Mouse (Mus musculus): ENCODE measurements around the gene Zc3h8. TPM values are rescaled to one million over a fixed set of nuclear protein-coding genes. Genes with fewer than 3 reads are reported as not detected.
A peak's percentile ranks its signal among the peaks of the same experiment; 100 is the strongest.

Gene Zc3h8
- polyA plus RNA-seq, 1 experiment: 2.5 TPM

DNA sequence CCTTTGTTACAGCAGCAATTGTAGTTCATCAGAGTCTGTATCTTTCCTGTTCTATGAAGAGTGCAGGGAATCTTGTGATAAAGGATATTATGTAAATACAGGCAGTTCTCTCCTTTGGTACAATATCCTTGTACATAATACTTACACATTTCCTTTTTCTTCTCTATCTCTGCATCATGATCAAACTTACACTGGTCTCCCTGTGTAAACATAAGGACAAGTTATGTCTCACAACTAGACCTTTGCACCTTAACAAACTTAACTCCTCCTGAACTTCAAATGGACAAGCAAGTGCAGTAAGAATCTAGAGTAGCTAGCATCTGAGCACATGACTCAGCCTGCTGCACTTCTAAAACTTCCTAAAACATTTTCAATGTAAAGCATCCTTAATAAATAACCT, 13.2 kb downstream of the Zc3h8 start:
- no peaks in the 10 kb centered on the region for H3K27me3 ChIP-seq (replicated peaks; ENCODE audit: control insufficient read depth, insufficient read depth, low read length)
- H3K4me3 ChIP-seq (ENCODE audit: insufficient read depth, low read depth, low read length): no peak overlapping the region
- no peak for DNase-seq
- TF ChIP-seq POLR2A (IDR thresholded peaks at IDR 0.05; ENCODE audit: low read depth, low read length) (no peak), CTCF (conservative IDR thresholded peaks at IDR 0.05; ENCODE audit: insufficient read depth, insufficient read length, low read depth, low read length) (no peak)
- H3K36me3 ChIP-seq (ENCODE audit: control insufficient read depth, insufficient read depth, low read length): peaks cover 3% of the 10 kb centered on the region; the same call in 1 of the 2 replicates
- H3K27ac ChIP-seq (ENCODE audit: insufficient read depth, low read depth, low read length): no peak overlapping the region
- no peaks in the 10 kb centered on the region for H3K4me1 ChIP-seq (ENCODE audit: control insufficient read depth, insufficient read depth, low read length)

DNA sequence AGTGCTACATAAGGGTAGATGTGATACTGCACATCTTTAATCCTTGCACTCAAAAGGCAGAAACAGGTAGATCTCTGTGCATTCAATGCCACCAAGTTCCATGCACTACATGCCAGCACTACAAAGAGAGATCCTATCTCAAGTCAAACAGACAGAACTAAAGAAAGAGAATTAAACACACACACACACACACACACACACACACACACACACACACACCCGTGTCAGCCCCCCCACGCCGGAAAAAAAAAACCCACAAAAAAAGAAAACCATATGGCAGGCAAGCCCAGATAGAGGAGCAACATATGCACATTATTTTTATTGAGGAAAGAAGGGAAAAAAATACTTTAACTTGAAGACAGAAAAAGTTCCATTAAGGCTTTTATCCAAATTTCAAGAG, 15.4 kb downstream of the Zc3h8 start:
- Histone ChIP-seq H3K27ac (ENCODE audit: insufficient read depth, low read depth, low read length) (no peak overlapping the region), H3K27me3 (replicated peaks; ENCODE audit: control insufficient read depth, insufficient read depth, low read length) (no peaks in the 10 kb centered on the region), H3K36me3 (ENCODE audit: control insufficient read depth, insufficient read depth, low read length) (no peaks in the 10 kb centered on the region; the same call in 1 of the 2 replicates), H3K4me1 (ENCODE audit: control insufficient read depth, insufficient read depth, low read length) (no peaks in the 10 kb centered on the region), H3K4me3 (ENCODE audit: insufficient read depth, low read depth, low read length) (no peak overlapping the region)
- 65% methylated on average over 3 of the region's 3 CpGs for WGBS
- no peak for TF ChIP-seq CTCF (conservative IDR thresholded peaks at IDR 0.05; ENCODE audit: insufficient read depth, insufficient read length, low read depth, low read length)
- no peak for TF ChIP-seq POLR2A (IDR thresholded peaks at IDR 0.05; ENCODE audit: low read depth, low read length)
- DNase-seq: no peak

DNA sequence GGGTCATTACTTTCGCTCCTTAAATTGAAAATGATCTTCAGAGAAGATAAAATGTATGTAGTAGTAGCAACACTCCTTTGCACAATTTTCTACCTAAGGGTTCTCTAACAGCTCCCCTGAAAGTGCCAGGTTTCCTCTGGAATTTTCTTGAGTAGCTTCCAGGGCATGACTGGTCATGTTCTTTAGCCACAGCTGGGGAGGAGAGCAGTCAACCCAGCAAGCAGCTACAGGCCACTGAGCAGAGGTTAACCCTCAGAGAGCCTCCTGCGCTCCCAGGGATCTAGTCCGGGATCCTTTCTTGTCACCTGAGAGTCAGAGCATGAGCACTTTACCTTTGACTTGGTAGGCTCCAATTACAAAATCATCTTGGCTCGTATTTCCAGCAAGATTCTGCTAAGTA, 19.1 kb downstream of the Zc3h8 start:
- no peak overlapping the region for H3K4me3 ChIP-seq (ENCODE audit: insufficient read depth, low read depth, low read length)
- H3K4me1 ChIP-seq (ENCODE audit: control insufficient read depth, insufficient read depth, low read length): 0 out of 2 replicates have a peak, but pooled peaks cover 6% of the 10 kb centered on the region
- H3K27me3 ChIP-seq (replicated peaks; ENCODE audit: control insufficient read depth, insufficient read depth, low read length): no peaks in the 10 kb centered on the region
- no peaks in the 10 kb centered on the region; the same call in 1 of the 2 replicates for H3K36me3 ChIP-seq (ENCODE audit: control insufficient read depth, insufficient read depth, low read length)
- H3K27ac ChIP-seq (ENCODE audit: insufficient read depth, low read depth, low read length): no peak overlapping the region
- DNase-seq: peak; percentile 44
- TF ChIP-seq CTCF (conservative IDR thresholded peaks at IDR 0.05; ENCODE audit: insufficient read depth, insufficient read length, low read depth, low read length) (no peak), POLR2A (IDR thresholded peaks at IDR 0.05; ENCODE audit: low read depth, low read length) (no peak)
- WGBS: 62% methylated on average over 4 of the region's 4 CpGs

DNA sequence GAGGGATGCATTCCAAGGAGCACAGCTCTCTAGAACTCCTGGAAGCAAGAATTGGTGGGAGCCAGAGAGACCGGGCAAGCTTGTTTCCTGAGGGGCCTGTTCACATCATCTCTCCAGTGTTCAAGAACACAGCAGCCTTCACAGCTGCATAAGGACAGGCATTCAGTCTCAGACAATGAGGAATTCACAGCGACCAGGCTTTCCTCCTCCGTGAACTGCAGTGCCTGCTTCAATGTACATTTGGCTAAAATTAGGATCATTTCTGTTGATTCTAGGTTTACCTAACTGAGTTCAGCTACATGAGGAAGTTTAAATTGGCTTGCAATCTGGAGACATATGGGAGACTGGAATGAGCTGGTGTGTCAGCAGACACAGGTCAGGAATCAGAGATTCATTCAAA, 27.3 kb downstream of the Zc3h8 start:
- TF ChIP-seq CTCF (conservative IDR thresholded peaks at IDR 0.05; ENCODE audit: insufficient read depth, insufficient read length, low read depth, low read length): no peak
- TF ChIP-seq POLR2A (IDR thresholded peaks at IDR 0.05; ENCODE audit: low read depth, low read length): no peak
- 87% methylated on average over 3 of the region's 3 CpGs for WGBS
- Histone ChIP-seq H3K4me3 (ENCODE audit: insufficient read depth, low read depth, low read length) (no peak overlapping the region), H3K36me3 (ENCODE audit: control insufficient read depth, insufficient read depth, low read length) (no peaks in the 10 kb centered on the region), H3K27ac (ENCODE audit: insufficient read depth, low read depth, low read length) (no peak overlapping the region), H3K27me3 (replicated peaks; ENCODE audit: control insufficient read depth, insufficient read depth, low read length) (no peaks in the 10 kb centered on the region), H3K4me1 (ENCODE audit: control insufficient read depth, insufficient read depth, low read length) (no peaks in the 10 kb centered on the region)
- no peak for DNase-seq

DNA sequence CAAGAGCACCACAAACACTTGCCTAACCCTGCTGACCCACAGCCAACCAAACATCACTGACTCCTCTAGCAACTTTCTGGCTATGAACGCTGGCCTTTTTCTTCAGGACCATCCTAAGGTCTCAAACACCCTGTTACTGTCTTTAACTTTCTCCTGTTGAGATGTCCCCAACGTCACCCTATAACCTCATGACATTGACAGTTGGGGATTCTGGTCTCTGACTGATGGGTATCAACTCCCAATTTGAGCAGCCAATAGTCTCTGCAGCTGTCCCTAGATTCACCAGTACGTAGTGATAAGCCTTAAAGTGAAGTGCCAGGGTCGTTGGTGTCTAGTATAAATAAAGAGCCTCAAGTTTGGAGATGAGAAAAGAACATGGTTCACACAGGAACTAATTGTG, 28.9 kb downstream of the Zc3h8 start:
- no peak for TF ChIP-seq CTCF (conservative IDR thresholded peaks at IDR 0.05; ENCODE audit: insufficient read depth, insufficient read length, low read depth, low read length)
- TF ChIP-seq POLR2A (IDR thresholded peaks at IDR 0.05; ENCODE audit: low read depth, low read length): no peak
- DNase-seq: no peak
- Histone ChIP-seq H3K4me3 (ENCODE audit: insufficient read depth, low read depth, low read length) (no peak overlapping the region), H3K36me3 (ENCODE audit: control insufficient read depth, insufficient read depth, low read length) (no peaks in the 10 kb centered on the region), H3K4me1 (ENCODE audit: control insufficient read depth, insufficient read depth, low read length) (no peaks in the 10 kb centered on the region), H3K27me3 (replicated peaks; ENCODE audit: control insufficient read depth, insufficient read depth, low read length) (no peaks in the 10 kb centered on the region), H3K27ac (ENCODE audit: insufficient read depth, low read depth, low read length) (no peak overlapping the region)
- 87% methylated on average over 4 of the region's 4 CpGs for WGBS

DNA sequence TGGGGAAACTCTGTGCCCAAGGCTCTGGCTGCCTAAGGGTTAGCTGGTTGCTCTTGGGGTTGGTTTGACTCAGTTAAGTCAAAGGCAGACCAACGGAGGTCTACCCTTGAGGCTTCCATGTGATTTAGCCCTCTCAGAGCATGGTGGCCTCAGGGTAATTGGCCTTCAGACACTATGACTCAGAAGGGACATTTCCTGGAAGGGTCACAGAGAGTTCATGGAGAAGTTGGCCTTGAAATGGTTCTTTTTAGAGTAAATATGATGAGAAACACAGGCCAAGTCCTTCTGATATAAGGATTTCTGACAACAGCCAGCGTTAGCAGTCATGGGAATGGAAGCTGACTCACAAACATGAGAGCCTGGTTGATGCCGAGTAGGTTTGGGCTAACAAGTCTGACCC, 40.2 kb downstream of the Zc3h8 start:
- H3K27me3 ChIP-seq (replicated peaks; ENCODE audit: control insufficient read depth, insufficient read depth, low read length): no peaks in the 10 kb centered on the region
- WGBS: 74% methylated on average over 3 of the region's 3 CpGs
- no peak overlapping the region for H3K27ac ChIP-seq (ENCODE audit: insufficient read depth, low read depth, low read length)
- TF ChIP-seq POLR2A (IDR thresholded peaks at IDR 0.05; ENCODE audit: low read depth, low read length) (no peak), CTCF (conservative IDR thresholded peaks at IDR 0.05; ENCODE audit: insufficient read depth, insufficient read length, low read depth, low read length) (no peak)
- H3K4me1 ChIP-seq (ENCODE audit: control insufficient read depth, insufficient read depth, low read length): no peaks in the 10 kb centered on the region
- no peak overlapping the region for H3K4me3 ChIP-seq (ENCODE audit: insufficient read depth, low read depth, low read length)
- H3K36me3 ChIP-seq (ENCODE audit: control insufficient read depth, insufficient read depth, low read length): no peaks in the 10 kb centered on the region
- peak; percentile 15 for DNase-seq

DNA sequence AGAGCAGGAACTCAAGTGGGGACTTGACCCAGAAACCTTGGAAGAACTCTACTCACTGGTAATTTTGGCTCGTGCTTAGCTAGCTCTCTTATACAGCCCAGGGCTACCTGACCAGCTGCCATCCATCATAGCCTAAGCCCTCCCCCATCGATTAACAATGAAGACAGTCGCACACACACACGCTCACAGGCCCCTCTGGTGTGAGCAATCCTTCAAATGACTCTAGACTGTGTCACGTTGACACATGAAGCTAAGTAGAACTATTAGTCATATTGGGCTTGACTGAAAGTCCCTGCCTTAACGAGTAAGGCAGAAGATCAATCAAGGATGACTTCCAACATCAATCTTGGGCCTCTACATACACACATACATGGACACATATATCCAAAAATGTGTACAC, 41.0 kb downstream of the Zc3h8 start:
- no peaks in the 10 kb centered on the region for H3K36me3 ChIP-seq (ENCODE audit: control insufficient read depth, insufficient read depth, low read length)
- WGBS: 79% methylated on average over 6 of the region's 6 CpGs
- TF ChIP-seq CTCF (conservative IDR thresholded peaks at IDR 0.05; ENCODE audit: insufficient read depth, insufficient read length, low read depth, low read length): no peak
- no peaks in the 10 kb centered on the region for H3K4me1 ChIP-seq (ENCODE audit: control insufficient read depth, insufficient read depth, low read length)
- no peak overlapping the region for H3K4me3 ChIP-seq (ENCODE audit: insufficient read depth, low read depth, low read length)
- DNase-seq: no peak
- H3K27ac ChIP-seq (ENCODE audit: insufficient read depth, low read depth, low read length): no peak overlapping the region
- H3K27me3 ChIP-seq (replicated peaks; ENCODE audit: control insufficient read depth, insufficient read depth, low read length): no peaks in the 10 kb centered on the region

Data from kidney, adult 2 months (tissue).